Mouse (Mus musculus): ENCODE results near the gene Hist2h2ab. TPM values are rescaled to one million over a fixed set of nuclear protein-coding genes. Genes with fewer than 3 reads are reported as not detected.
A peak's percentile ranks its signal among the peaks of the same experiment; 100 is the strongest.

Gene Hist2h2ab
- polyA plus RNA-seq, 1 experiment from 2014 or later, result 0.63 TPM

GRCm38 (mm10) chr3:96247356-96248140, 27.9 kb downstream of the Hist2h2ab start:
- Histone ChIP-seq H3K27me3 (ENCODE audit: low read depth, poor library complexity, severe bottlenecking) (peaks cover 13% of the 10 kb centered on the region), H3K27ac (peak overlapping the region; percentile 85), H3K9me3 (replicated peaks) (no peaks in the 10 kb centered on the region), H3K36me3 (no peaks in the 10 kb centered on the region), H3K4me3 (peak overlapping the region; percentile 56), H3K4me1 (peaks cover 66% of the 10 kb centered on the region)
- 3% methylated on average over 11 of the region's 11 CpGs for WGBS
- no peak for DNase-seq (ENCODE audit: low spot score)

GRCm38 (mm10) chr3:96248141-96249033, 28.7 kb downstream of the Hist2h2ab start:
- 55% methylated on average over 6 of the region's 6 CpGs for WGBS
- Histone ChIP-seq H3K27me3 (ENCODE audit: low read depth, poor library complexity, severe bottlenecking) (peaks cover 21% of the 10 kb centered on the region), H3K36me3 (no peaks in the 10 kb centered on the region), H3K27ac (peak overlapping the region; percentile 85; the same call in 1 of the 2 replicates), H3K4me3 (peak overlapping the region; percentile 56), H3K4me1 (peaks cover 58% of the 10 kb centered on the region), H3K9me3 (replicated peaks) (no peaks in the 10 kb centered on the region)
- no peak for DNase-seq (ENCODE audit: low spot score)

- Histone ChIP-seq H3K27ac (0 out of 2 replicates have a peak overlapping the region, but pooled peaks have one; percentile 40), H3K36me3 (no peaks in the 10 kb centered on the region), H3K4me1 (peaks cover 52% of the 10 kb centered on the region), H3K27me3 (ENCODE audit: low read depth, poor library complexity, severe bottlenecking) (peaks cover 27% of the 10 kb centered on the region), H3K9me3 (replicated peaks) (no peaks in the 10 kb centered on the region), H3K4me3 (peak overlapping the region; percentile 56; the same call in 1 of the 2 replicates)
- no peak for DNase-seq (ENCODE audit: low spot score)
- 55% methylated on average over 4 of the region's 4 CpGs for WGBS
Observed at GRCm38 (mm10) chr3:96249034-96249345, 29.3 kb downstream of the Hist2h2ab start.

GRCm38 (mm10) chr3:96250890-96251289, 31.2 kb downstream of the Hist2h2ab start:
- 34% methylated on average over 3 of the region's 3 CpGs for WGBS
- Histone ChIP-seq H3K9me3 (replicated peaks) (no peaks in the 10 kb centered on the region), H3K4me3 (no peak overlapping the region), H3K36me3 (no peaks in the 10 kb centered on the region), H3K27ac (no peak overlapping the region), H3K27me3 (ENCODE audit: low read depth, poor library complexity, severe bottlenecking) (peaks cover 44% of the 10 kb centered on the region), H3K4me1 (peaks cover 46% of the 10 kb centered on the region)
- peak; percentile 49 for DNase-seq (ENCODE audit: low spot score)

- Histone ChIP-seq H3K4me3 (no peak overlapping the region), H3K27ac (no peak overlapping the region), H3K4me1 (peaks cover 46% of the 10 kb centered on the region), H3K27me3 (ENCODE audit: low read depth, poor library complexity, severe bottlenecking) (peaks cover 48% of the 10 kb centered on the region), H3K9me3 (replicated peaks) (no peaks in the 10 kb centered on the region), H3K36me3 (no peaks in the 10 kb centered on the region)
- 87% methylated on average over 3 of the region's 3 CpGs for WGBS
- no peak for DNase-seq (ENCODE audit: low spot score)
Observed at GRCm38 (mm10) chr3:96251787-96252186, 32.1 kb downstream of the Hist2h2ab start.

GRCm38 (mm10) chr3:96254683-96255355, 35.2 kb downstream of the Hist2h2ab start:
- DNase-seq (ENCODE audit: low spot score), result peak; percentile 53
- Histone ChIP-seq H3K4me1 (peaks cover 20% of the 10 kb centered on the region), H3K27ac (no peak overlapping the region), H3K36me3 (no peaks in the 10 kb centered on the region), H3K27me3 (ENCODE audit: low read depth, poor library complexity, severe bottlenecking) (peaks cover 46% of the 10 kb centered on the region), H3K9me3 (replicated peaks) (no peaks in the 10 kb centered on the region), H3K4me3 (no peak overlapping the region)
- 46% methylated on average over 10 of the region's 10 CpGs for WGBS

- DNase-seq (ENCODE audit: low spot score), result no peak
- Histone ChIP-seq H3K9me3 (replicated peaks) (no peaks in the 10 kb centered on the region), H3K27ac (no peak overlapping the region), H3K4me3 (no peak overlapping the region), H3K36me3 (no peaks in the 10 kb centered on the region), H3K4me1 (peaks cover 7% of the 10 kb centered on the region), H3K27me3 (ENCODE audit: low read depth, poor library complexity, severe bottlenecking) (peaks cover 51% of the 10 kb centered on the region)
- WGBS, result 86% methylated on average over 5 of the region's 5 CpGs
Observed at GRCm38 (mm10) chr3:96255926-96256593, 36.4 kb downstream of the Hist2h2ab start.

- Histone ChIP-seq H3K4me1 (peaks cover 13% of the 10 kb centered on the region), H3K27ac (no peak overlapping the region), H3K9me3 (replicated peaks) (no peaks in the 10 kb centered on the region), H3K36me3 (no peaks in the 10 kb centered on the region), H3K4me3 (no peak overlapping the region), H3K27me3 (ENCODE audit: low read depth, poor library complexity, severe bottlenecking) (peaks cover 49% of the 10 kb centered on the region)
- DNase-seq (ENCODE audit: low spot score), result no peak
- WGBS, result 79% methylated on average over 3 of the region's 3 CpGs
Observed at GRCm38 (mm10) chr3:96257190-96257589, 37.5 kb downstream of the Hist2h2ab start.

- no peak overlapping the region for H3K27ac ChIP-seq
- 92% methylated on average over 5 of the region's 5 CpGs for WGBS
- no peaks in the 10 kb centered on the region for H3K9me3 ChIP-seq (replicated peaks)
- H3K4me1 ChIP-seq, result peaks cover 33% of the 10 kb centered on the region
- H3K4me3 ChIP-seq, result no peak overlapping the region
- no peaks in the 10 kb centered on the region for H3K36me3 ChIP-seq
- peaks cover 21% of the 10 kb centered on the region for H3K27me3 ChIP-seq (ENCODE audit: low read depth, poor library complexity, severe bottlenecking)
- no peak for DNase-seq (ENCODE audit: low spot score)
Observed at GRCm38 (mm10) chr3:96260220-96260619, 40.6 kb downstream of the Hist2h2ab start.

- Histone ChIP-seq H3K4me3 (peak overlapping the region; percentile 62), H3K36me3 (no peaks in the 10 kb centered on the region), H3K27me3 (ENCODE audit: low read depth, poor library complexity, severe bottlenecking) (peaks cover 10% of the 10 kb centered on the region; the same call in 1 of the 2 replicates), H3K9me3 (replicated peaks) (no peaks in the 10 kb centered on the region), H3K4me1 (peaks cover 35% of the 10 kb centered on the region), H3K27ac (peak overlapping the region; percentile 97)
- no peak for DNase-seq (ENCODE audit: low spot score)
- WGBS, result 71% methylated on average over 3 of the region's 3 CpGs
Observed at GRCm38 (mm10) chr3:96261623-96262022, 42.0 kb downstream of the Hist2h2ab start.

GRCm38 (mm10) chr3:96262216-96262875, 42.7 kb downstream of the Hist2h2ab start:
- Histone ChIP-seq H3K4me3 (peak overlapping the region; percentile 62), H3K36me3 (no peaks in the 10 kb centered on the region), H3K27me3 (ENCODE audit: low read depth, poor library complexity, severe bottlenecking) (peaks cover 10% of the 10 kb centered on the region; the same call in 1 of the 2 replicates), H3K27ac (peak overlapping the region; percentile 97), H3K4me1 (peaks cover 41% of the 10 kb centered on the region), H3K9me3 (replicated peaks) (no peaks in the 10 kb centered on the region)
- DNase-seq (ENCODE audit: low spot score), result peak; percentile 81
- WGBS, result 2% methylated on average over 19 of the region's 19 CpGs

Data from limb, embryonic 10.5 days (tissue).